31 mouse cellular contexts compared by ENCODE assay signal in genomic region chr10:59543351-59543750, GRCm38 (mm10).
DNase-seq lines count a peak whose midpoint lies in the region; ATAC-seq and TF ChIP-seq lines count a peak whose summit lies in the region.
"Had no signal": no experiment of that assay in that cellular context is flagged by ENCODE, and none has a peak within 500 bp of the region (broad histone marks: within the 10 kb centered on the region; RNA-seq: fewer than 3 reads in every experiment).

No protein-coding gene starts in this region.

- intact Hi-C loops in gastrocnemius, adult 2 months (cut with DNase I), result loop anchor here (5.0 kb wide), 1 partner anchor 54 kb away; no protein-coding TSS in a partner anchor

- DNase-seq in gastrocnemius, adult 2 months, result no peak
- DNase-seq in gastrocnemius, adult 18-20 months (ENCODE audit: low spot score), result no peak
- DNase-seq in monocyte, adult 2 months (ENCODE audit: low read depth in 1 of 2, low spot score in 2 of 2), result peak; percentile 13 to 19
- peak; percentile 24 for DNase-seq in adipocyte (ENCODE audit: low spot score)
- peak; percentile 27 for DNase-seq in lung, postnatal 25 days (ENCODE audit: low spot score)
- no peak for DNase-seq in kidney, postnatal 4 days
- no peak for DNase-seq in spleen, postnatal 36 days (ENCODE audit: low spot score in 2 of 2)
- DNase-seq: adrenal gland, postnatal 14 days; cerebellum, adult 11 months; cerebellum, adult 9-10 months; cerebellum, postnatal 36 days; heart, postnatal 10 days; kidney, adult 11 months; kidney, postnatal 25 days; right cerebral cortex, postnatal 25 days; spleen, adult 18-20 months had no signal

- H3K4me3 ChIP-seq in gastrocnemius, adult 2 months, result no peak overlapping the region
- H3K4me3 ChIP-seq: embryonic facial prominence, embryonic 12.5 days; forebrain, embryonic 10.5 days; forebrain, embryonic 15.5 days; heart, embryonic 13.5 days; hindbrain, embryonic 10.5 days; hindbrain, embryonic 15.5 days; liver, embryonic 15.5 days; midbrain, embryonic 10.5 days; midbrain, embryonic 15.5 days; myocyte had no signal

- no peak for TF ChIP-seq CTCF in gastrocnemius, adult 2 months (IDR thresholded peaks at IDR 0.05)

- ATAC-seq in monocyte, adult 5-6 weeks (replicated peaks; ENCODE audit: insufficient number of reproducible peaks, low FRiP score, low TSS enrichment, poor library complexity, severe bottlenecking), result no peak
- ATAC-seq: forebrain, embryonic 15.5 days; inflammation-experienced regulatory T-cells, adult 6 months; midbrain, embryonic 15.5 days; Patski had no signal

- H3K27ac ChIP-seq in gastrocnemius, adult 2 months, result 0 out of 2 replicates have a peak overlapping the region, but pooled peaks have one; percentile 8
- H3K27ac ChIP-seq: embryonic facial prominence, embryonic 12.5 days; forebrain, embryonic 10.5 days; forebrain, embryonic 15.5 days; heart, embryonic 13.5 days; hindbrain, embryonic 10.5 days; hindbrain, embryonic 15.5 days; liver, embryonic 15.5 days; macrophage; midbrain, embryonic 10.5 days; midbrain, embryonic 15.5 days; stomach, postnatal 0 days had no signal

Comparison
In these comparisons a context has a peak if more than half of its experiments do, and no peak if none do; other contexts are left out.
1. DNase-seq: peak in monocyte, adult 2 months (2 of 2), adipocyte (single experiment) and lung, postnatal 25 days (single experiment); none in gastrocnemius, adult 2 months (single experiment), gastrocnemius, adult 18-20 months (single experiment), kidney, postnatal 4 days (0 of 2) and spleen, postnatal 36 days (0 of 2).